Mouse (Mus musculus) forebrain, embryonic 13.5 days (tissue): ENCODE measurements around the gene Msh4. TPM values are rescaled to one million over a fixed set of nuclear protein-coding genes. Genes with fewer than 3 reads are reported as not detected.
"Not testable (repeated sequence)": the region's sequence is repeated elsewhere in the genome, so short reads cannot be mapped to it uniquely, and the experiment has no call there.

Experiments used
- ATAC-seq: fragments of 200-750 bp; cut with Nextera tagmentation; 2 replicates; pipeline ENCODE4 v1.8.0; 2017
- H3K27ac ChIP-seq: fragments of 300-500 bp; sonication (generic); 2 replicates; pipeline ENCODE4 v1.5.1; 2015; ENCODE audit warnings: inconsistent platforms, mild to moderate bottlenecking, moderate library complexity
- H3K27me3 ChIP-seq: fragments of 300-500 bp; sonication (generic); 2 replicates; pipeline ENCODE4 v1.6.1; 2015; ENCODE audit warnings: mild to moderate bottlenecking, inconsistent platforms
- H3K36me3 ChIP-seq: fragments of 300-500 bp; sonication (generic); 2 replicates; pipeline ENCODE4 v1.6.1; 2015; ENCODE audit warnings: mild to moderate bottlenecking, inconsistent platforms; ENCODE audit not compliant: poor library complexity, severe bottlenecking
- H3K4me1 ChIP-seq: fragments of 300-500 bp; sonication (generic); 2 replicates; pipeline ENCODE4 v1.6.1; 2015; ENCODE audit warnings: inconsistent platforms
- H3K4me2 ChIP-seq: fragments of 300-500 bp; sonication (generic); 2 replicates; pipeline ENCODE4 v1.6.1; 2015; ENCODE audit warnings: inconsistent platforms, mild to moderate bottlenecking, moderate library complexity
- H3K4me3 ChIP-seq: fragments of 300-500 bp; sonication (generic); 2 replicates; pipeline ENCODE4 v1.5.1; 2015; ENCODE audit warnings: mild to moderate bottlenecking, inconsistent platforms
- H3K9ac ChIP-seq: fragments of 300-500 bp; sonication (generic); 2 replicates; pipeline ENCODE4 v1.6.1; 2015; ENCODE audit warnings: mild to moderate bottlenecking, inconsistent platforms
- H3K9me3 ChIP-seq: fragments of 300-500 bp; sonication (generic); replicated peaks from 2 replicates; pipeline ENCODE4 v1.6.1; 2016; ENCODE audit warnings: inconsistent platforms
- WGBS: fragments of 180-500 bp; shearing (Covaris S2); methylation state at CpG from one replicate; pipeline ENCODE4 v1.1.7; 2015; 5-methylcytosine and 5-hydroxymethylcytosine counted together
- polyA plus RNA-seq: library from polyadenylated mRNA; unstranded; fragments of >200 nt; fragmentation: Nextera tagmentation; extraction: Ambion mirVana; gene quantifications from 2 replicates; pipeline ENCODE4 v1.2.1, GENCODE M21; 2015

Msh4 gene
- polyA plus RNA-seq, 1 experiment from 2014 or later: 0.13 TPM

DNA sequence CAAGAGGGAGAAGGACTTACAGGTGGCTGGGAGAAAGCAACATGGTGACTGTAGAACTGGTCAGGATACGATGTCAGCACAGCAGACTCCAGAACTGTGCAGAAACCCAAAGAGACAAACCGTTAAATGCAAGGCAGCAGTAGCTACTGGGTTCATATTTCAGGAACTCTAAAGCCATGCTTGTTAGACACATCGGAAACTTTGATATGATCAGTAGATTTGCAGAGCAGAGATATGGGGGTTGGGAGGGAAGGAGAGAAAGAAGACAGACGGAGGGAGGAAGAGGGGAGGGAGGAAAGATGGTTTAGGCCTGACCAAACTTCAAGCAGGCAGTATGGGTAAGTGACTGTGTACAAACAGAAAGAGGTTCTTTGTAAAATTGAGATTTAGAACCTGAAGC is 68.3 kb downstream of the Msh4 start:
- no peaks in the 10 kb centered on the region for H3K4me1 ChIP-seq
- H3K4me3 ChIP-seq: no peak overlapping the region
- H3K27me3 ChIP-seq: no peaks in the 10 kb centered on the region
- H3K27ac ChIP-seq: no peak overlapping the region
- no peaks in the 10 kb centered on the region for H3K36me3 ChIP-seq
- no peak overlapping the region for H3K4me2 ChIP-seq
- WGBS: 73% methylated on average over 4 of the region's 4 CpGs
- H3K9ac ChIP-seq: no peak overlapping the region
- no peak for ATAC-seq
- H3K9me3 ChIP-seq: no peaks in the 10 kb centered on the region

DNA sequence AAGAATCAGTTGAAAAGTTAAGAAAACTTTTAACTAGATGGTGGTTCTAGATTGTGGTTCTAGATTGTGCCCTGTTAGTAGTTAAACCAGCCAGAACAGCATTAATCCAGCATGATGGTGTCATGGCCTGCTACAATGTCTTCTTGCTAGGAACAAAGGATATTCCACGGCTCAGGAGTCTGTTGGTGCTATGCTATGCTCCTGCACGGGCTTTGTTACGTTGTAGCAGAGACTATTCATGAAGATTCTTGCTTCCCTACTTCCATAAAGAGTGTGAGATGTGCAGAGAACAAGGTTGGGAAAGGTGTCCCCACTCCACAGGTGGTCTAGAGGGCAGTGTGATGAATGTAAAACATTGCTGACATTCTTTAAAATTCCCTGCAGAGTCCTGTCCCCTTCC is 69.6 kb downstream of the Msh4 start:
- no peak overlapping the region for H3K9ac ChIP-seq
- H3K9me3 ChIP-seq: no peaks in the 10 kb centered on the region
- no peaks in the 10 kb centered on the region for H3K4me1 ChIP-seq
- WGBS: 72% methylated on average over 3 of the region's 3 CpGs
- H3K4me2 ChIP-seq: no peak overlapping the region
- no peak overlapping the region for H3K4me3 ChIP-seq
- ATAC-seq: no peak
- H3K36me3 ChIP-seq: no peaks in the 10 kb centered on the region
- H3K27ac ChIP-seq: no peak overlapping the region
- H3K27me3 ChIP-seq: no peaks in the 10 kb centered on the region

DNA sequence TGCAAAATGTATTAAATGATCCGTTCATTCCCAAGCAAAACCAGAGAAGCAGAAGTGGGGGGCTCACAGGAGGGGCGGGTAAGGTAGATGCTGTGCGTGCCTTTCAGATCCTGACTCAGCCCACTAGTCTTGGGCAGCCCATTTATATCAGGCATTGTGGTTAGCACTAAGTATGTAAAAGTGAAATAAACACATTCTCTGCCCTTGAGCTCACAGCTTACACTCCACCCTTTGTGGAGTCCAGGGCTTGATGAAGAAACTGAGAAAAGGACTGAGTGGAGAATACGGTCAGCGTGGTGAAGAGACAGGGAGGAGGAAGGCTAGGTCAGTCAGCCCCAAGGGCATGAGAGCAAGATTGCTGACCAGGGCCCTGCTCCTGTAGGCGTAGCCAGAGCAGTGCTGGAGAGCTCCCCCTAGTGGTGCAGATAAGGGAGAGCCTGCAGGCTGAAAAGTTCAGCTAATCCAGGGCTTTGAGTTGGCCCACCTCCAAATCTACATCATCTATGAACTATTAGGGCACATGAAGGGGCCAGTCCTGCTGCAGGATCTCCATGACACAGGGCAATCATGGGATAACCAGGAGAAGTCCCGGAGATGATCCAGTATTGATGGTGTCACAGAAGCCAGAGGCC is 70.4 kb downstream of the Msh4 start:
- peak; percentile 62; the same call in 1 of the 2 replicates for ATAC-seq
- Histone ChIP-seq H3K4me3 (no peak overlapping the region), H3K27ac (no peak overlapping the region), H3K36me3 (no peaks in the 10 kb centered on the region), H3K4me2 (no peak overlapping the region), H3K27me3 (no peaks in the 10 kb centered on the region), H3K4me1 (no peaks in the 10 kb centered on the region), H3K9me3 (no peaks in the 10 kb centered on the region), H3K9ac (no peak overlapping the region)
- 56% methylated on average over 7 of the region's 7 CpGs for WGBS

DNA sequence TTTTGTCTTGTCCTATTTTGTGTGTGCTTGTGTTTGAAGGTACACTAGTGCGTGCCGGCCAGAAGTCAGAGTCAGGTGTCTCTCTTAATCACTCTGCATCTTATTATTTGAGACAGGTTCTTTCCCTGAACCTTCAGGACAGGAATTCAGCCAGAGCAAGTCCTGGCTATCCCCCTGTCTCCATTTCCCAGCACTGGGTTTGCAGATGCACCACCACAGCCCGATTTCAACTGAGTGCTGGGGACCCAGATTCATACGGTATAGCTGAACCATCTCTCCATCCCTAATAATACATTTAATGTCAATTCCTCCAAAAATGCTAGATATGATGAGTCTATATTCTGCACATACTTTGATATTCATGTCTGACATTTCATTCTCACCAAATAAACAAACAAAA is 71.9 kb downstream of the Msh4 start:
- ATAC-seq: no peak
- no peak overlapping the region for H3K9ac ChIP-seq
- no peaks in the 10 kb centered on the region for H3K36me3 ChIP-seq
- H3K4me3 ChIP-seq: no peak overlapping the region
- no peak overlapping the region for H3K4me2 ChIP-seq
- no peaks in the 10 kb centered on the region for H3K9me3 ChIP-seq
- H3K4me1 ChIP-seq: no peaks in the 10 kb centered on the region
- no peak overlapping the region for H3K27ac ChIP-seq
- 92% methylated on average over 4 of the region's 4 CpGs for WGBS
- H3K27me3 ChIP-seq: no peaks in the 10 kb centered on the region

GRCm38 (mm10) chr3:153832654-153832945 is 73.3 kb downstream of the Msh4 start:
- Histone ChIP-seq H3K9ac (no peak overlapping the region), H3K4me3 (no peak overlapping the region), H3K4me1 (no peaks in the 10 kb centered on the region), H3K36me3 (no peaks in the 10 kb centered on the region), H3K4me2 (no peak overlapping the region), H3K27me3 (no peaks in the 10 kb centered on the region), H3K9me3 (no peaks in the 10 kb centered on the region), H3K27ac (no peak overlapping the region)
- WGBS: 40% methylated on average over 6 of the region's 6 CpGs
- no peak for ATAC-seq

- WGBS: 77% methylated on average over 4 of the region's 4 CpGs
- H3K9ac ChIP-seq: no peak overlapping the region
- no peaks in the 10 kb centered on the region for H3K36me3 ChIP-seq
- H3K4me3 ChIP-seq: no peak overlapping the region
- no peaks in the 10 kb centered on the region for H3K9me3 ChIP-seq
- H3K27me3 ChIP-seq: no peaks in the 10 kb centered on the region
- H3K4me2 ChIP-seq: no peak overlapping the region
- no peaks in the 10 kb centered on the region for H3K4me1 ChIP-seq
- ATAC-seq: no peak
- no peak overlapping the region for H3K27ac ChIP-seq
Observed at GRCm38 (mm10) chr3:153831873-153832653, 73.9 kb downstream of the Msh4 start.

DNA sequence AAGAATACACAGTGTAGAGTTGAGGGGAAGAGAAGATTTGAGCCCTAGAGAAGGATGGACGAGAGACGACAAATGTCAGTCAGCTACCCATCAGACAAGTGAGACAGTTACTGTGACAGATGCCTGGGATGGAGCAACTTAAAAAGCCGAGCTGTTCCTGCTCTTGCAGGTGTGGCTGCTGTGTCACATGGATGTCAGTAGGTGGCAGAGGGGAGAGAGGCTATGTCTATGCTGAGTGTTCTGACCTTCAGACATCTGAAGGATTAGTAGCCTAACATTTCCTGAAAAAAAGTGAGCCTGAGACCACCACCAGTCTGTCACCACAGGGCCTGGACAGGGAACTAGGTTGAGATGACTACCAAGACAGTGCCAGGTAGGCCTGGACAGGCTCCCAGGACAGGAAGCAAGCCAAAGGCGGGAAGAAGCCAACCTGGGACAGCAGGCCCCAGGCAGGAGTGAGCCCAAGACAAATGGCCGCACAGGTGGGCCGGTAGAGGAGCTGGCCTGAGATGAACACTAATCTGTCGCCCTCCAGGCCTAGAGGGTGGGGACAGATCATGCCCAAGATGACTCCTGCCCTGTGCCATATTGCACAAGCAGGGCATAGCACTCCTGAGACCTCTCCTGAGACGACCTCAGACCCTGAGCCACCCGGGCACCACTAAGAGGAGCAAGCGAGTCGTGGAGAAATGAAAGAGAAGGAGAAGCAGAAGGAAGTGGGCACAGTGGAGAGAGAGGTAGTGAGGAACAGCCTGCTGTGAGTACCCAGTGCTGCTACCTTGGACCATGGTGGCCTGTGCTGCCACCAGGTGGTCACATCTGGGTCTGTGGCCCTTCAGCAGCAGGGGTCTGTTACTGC is 74.7 kb downstream of the Msh4 start:
- no peak overlapping the region for H3K9ac ChIP-seq
- H3K36me3 ChIP-seq: no peaks in the 10 kb centered on the region
- peak; percentile 33; the same call in 1 of the 2 replicates for ATAC-seq
- H3K27ac ChIP-seq: no peak overlapping the region
- no peak overlapping the region for H3K4me3 ChIP-seq
- H3K27me3 ChIP-seq: no peaks in the 10 kb centered on the region
- H3K9me3 ChIP-seq: no peaks in the 10 kb centered on the region
- WGBS: 78% methylated on average over 11 of the region's 11 CpGs
- no peaks in the 10 kb centered on the region for H3K4me1 ChIP-seq
- no peak overlapping the region for H3K4me2 ChIP-seq

- H3K4me1 ChIP-seq, H3K27me3 ChIP-seq, ATAC-seq, H3K4me3 ChIP-seq, H3K9ac ChIP-seq, H3K27ac ChIP-seq, H3K9me3 ChIP-seq, H3K4me2 ChIP-seq, H3K36me3 ChIP-seq: not testable (repeated sequence)
- WGBS: 93% methylated on average over 3 of the region's 3 CpGs
Observed at GRCm38 (mm10) chr3:153829788-153830187, 76.2 kb downstream of the Msh4 start.

DNA sequence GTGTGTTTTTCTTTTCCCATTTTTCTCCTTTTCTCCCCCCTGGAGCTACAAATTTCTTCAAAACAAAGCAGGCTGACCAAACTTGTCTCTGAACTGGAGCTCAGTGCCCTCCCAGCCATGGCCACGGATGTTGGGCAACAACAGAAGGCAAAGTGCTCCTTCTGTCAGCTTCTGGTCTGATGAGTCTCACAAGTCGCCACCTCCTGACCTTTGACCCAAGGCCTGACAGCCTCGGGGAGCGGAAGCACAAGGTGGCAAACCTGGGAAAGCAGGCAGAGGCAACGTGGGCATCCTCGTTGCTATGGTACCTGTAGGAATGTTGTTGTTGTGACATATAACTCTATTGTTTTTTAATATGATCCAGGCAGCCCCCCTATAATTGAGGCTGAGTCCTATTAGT is 79.3 kb downstream of the Msh4 start:
- H3K27me3 ChIP-seq: no peaks in the 10 kb centered on the region
- H3K4me1 ChIP-seq: peaks cover 10% of the 10 kb centered on the region
- no peak overlapping the region for H3K4me2 ChIP-seq
- no peaks in the 10 kb centered on the region for H3K9me3 ChIP-seq
- 40% methylated on average over 6 of the region's 6 CpGs for WGBS
- no peak overlapping the region for H3K9ac ChIP-seq
- no peak for ATAC-seq
- H3K4me3 ChIP-seq: no peak overlapping the region
- H3K36me3 ChIP-seq: no peaks in the 10 kb centered on the region
- H3K27ac ChIP-seq: no peak overlapping the region

DNA sequence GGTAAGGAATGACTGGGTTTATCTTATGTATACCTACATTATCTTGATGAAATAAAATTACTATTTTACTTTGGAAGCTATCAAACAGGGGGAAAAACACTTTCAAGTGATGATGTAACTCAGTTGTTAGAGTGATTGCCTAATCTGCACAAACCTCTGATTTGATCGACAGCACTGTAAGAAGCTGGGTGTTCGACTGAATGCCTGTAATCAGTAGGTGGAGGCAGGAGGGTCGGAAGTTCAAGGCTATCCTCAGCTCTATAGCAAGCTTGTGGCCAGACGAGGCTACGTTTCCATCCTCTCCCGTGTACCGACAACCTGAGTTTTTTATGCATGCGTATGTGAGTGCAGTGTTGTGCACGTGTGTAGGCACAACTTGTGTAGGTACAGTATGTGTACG is 80.7 kb downstream of the Msh4 start:
- Histone ChIP-seq H3K4me2 (no peak overlapping the region), H3K9me3 (no peaks in the 10 kb centered on the region), H3K4me1 (peaks cover 10% of the 10 kb centered on the region), H3K27ac (no peak overlapping the region), H3K9ac (no peak overlapping the region), H3K36me3 (no peaks in the 10 kb centered on the region), H3K4me3 (no peak overlapping the region), H3K27me3 (no peaks in the 10 kb centered on the region)
- ATAC-seq: no peak
- 91% methylated on average over 10 of the region's 10 CpGs for WGBS

DNA sequence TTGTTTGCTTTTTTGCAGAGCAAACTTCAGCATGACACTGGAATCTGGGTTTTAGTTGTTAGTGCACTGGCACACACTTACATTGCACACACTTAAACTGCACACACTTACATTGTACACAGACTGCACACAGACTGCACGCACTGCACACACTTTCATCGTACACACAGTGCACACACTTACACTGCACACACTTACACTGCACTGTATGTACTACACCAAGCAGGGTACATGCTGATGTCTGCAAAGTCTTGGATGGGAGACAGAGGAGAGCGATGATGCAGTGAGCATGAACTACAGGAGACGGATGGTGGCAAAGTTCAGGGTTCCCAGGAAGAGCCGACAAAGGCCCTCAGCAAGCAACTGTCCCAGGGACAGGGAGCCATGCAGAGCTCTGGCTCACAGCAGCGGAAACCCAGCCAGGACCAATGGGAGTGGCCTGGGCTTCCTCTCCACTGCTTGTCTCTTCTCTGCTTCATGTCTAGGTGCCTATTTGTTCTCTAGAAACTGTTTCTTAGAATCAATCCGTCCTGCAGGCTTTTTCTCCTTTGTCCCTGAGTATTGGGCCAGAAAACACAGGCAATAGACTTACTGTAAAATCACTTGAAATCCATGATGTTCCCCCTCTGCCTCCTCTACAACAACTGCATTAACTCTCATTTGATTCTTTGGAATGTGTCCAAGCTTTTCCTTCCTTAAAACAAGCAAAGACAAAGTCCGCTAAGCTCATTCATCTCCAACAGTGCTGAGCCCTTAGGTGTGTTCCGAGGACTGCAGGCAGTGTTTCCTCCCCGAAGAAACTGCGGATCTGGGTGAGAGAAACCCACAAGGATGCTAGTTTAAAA is 82.0 kb downstream of the Msh4 start:
- peak; percentile 48; the same call in 1 of the 2 replicates for ATAC-seq
- Histone ChIP-seq H3K4me2 (no peak overlapping the region), H3K27me3 (no peaks in the 10 kb centered on the region), H3K36me3 (no peaks in the 10 kb centered on the region), H3K9me3 (no peaks in the 10 kb centered on the region), H3K27ac (no peak overlapping the region), H3K4me3 (no peak overlapping the region), H3K4me1 (peaks cover 10% of the 10 kb centered on the region), H3K9ac (no peak overlapping the region)
- 52% methylated on average over 11 of the region's 11 CpGs for WGBS

DNA sequence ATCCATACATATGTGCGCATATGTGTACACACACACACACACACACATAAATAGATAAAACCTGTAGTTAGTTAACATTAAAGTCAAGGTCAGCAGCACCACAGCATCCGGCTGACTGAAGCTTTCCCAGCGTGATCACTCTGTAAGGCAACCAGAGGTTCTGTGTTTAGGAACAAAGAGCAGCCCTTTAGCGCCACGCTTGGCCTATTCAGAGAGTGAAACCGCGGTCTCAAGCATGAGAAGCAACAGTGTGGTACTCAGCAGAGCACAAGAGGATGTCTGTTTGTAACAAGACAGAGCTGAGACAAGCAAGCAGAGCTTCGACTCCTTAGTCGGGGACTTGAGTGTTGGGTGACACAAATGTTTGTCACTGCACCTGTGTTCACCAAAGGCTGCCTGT is 86.5 kb downstream of the Msh4 start:
- Histone ChIP-seq H3K4me2 (no peak overlapping the region), H3K4me1 (peaks cover 10% of the 10 kb centered on the region), H3K4me3 (no peak overlapping the region), H3K9me3 (no peaks in the 10 kb centered on the region), H3K27me3 (no peaks in the 10 kb centered on the region), H3K27ac (no peak overlapping the region), H3K36me3 (no peaks in the 10 kb centered on the region), H3K9ac (no peak overlapping the region)
- ATAC-seq: no peak
- WGBS: 61% methylated on average over 9 of the region's 9 CpGs
